Mouse (Mus musculus): ENCODE data around the gene Zfp941.
A peak's percentile ranks its signal among the peaks of the same experiment; 100 is the strongest.

Zfp941 gene

DNA sequence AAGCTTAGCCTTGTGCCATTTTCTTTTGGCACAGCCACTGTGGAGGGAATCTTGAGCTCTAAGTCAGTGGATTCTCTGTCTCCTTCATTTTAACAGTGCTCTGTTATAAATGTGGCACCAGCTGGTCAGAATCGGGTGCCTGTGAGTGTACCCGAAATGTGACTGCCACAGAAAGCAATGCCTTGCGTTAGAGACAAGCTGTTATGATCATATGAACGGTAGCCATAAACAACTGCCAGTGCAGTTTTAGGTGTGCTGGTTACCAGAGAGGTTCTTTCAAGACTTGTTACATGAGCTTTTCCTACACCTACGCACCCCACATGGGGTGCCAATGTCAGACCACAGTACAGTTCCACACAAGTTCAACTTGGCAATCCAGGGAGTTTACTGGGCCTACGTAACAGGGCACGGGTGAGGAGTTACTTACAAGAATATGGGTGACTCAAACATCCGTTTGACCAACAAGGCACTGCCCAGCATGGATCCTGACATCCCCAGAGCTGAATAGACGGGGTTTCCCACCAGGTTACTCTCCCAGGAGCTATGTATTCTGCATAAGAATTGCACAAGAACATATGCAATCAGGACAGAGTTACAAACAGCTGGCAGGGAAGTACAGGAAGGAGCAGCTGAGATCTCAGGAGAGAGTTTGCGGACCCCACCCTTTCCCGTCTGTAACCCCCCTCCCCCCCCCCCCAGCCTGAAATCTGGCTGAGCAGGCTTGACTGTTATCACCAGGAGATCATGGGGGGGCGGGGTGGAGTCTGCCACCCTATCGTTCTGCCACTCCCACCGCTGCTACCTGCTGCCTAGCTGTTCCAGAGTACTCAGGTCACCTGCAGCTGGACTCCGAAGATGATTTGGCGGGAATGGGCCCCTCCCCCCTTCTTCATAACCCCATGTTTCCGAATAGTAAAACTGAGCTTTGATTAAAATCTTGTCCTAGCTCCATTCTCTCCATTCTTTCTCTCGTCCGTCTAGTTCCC is 19.1 kb upstream of the Zfp941 start:
- no peak for DNase-seq (ENCODE audit: low spot score in 2 of 2)

DNA sequence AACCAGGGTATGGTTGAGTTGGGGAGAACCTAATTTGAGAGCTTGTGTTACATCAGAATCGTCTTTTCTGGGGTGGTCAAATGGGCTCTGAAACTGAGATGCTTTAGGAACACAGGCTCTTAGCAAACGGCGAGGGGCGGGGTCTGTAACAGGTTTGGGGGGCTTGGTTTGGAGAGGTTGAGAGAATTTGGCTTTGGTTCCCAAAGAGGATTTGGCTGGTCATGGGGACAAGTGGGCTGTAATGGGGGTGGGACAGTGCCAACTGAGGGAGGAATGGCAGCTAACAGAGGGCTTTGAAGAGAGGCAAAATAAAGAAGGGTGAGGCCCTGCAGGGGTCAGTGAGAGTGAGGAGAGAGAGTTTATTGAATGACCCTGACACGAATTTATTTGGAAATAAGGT is 17.6 kb upstream of the Zfp941 start:
- no peak for DNase-seq (ENCODE audit: low spot score in 2 of 2)

DNA sequence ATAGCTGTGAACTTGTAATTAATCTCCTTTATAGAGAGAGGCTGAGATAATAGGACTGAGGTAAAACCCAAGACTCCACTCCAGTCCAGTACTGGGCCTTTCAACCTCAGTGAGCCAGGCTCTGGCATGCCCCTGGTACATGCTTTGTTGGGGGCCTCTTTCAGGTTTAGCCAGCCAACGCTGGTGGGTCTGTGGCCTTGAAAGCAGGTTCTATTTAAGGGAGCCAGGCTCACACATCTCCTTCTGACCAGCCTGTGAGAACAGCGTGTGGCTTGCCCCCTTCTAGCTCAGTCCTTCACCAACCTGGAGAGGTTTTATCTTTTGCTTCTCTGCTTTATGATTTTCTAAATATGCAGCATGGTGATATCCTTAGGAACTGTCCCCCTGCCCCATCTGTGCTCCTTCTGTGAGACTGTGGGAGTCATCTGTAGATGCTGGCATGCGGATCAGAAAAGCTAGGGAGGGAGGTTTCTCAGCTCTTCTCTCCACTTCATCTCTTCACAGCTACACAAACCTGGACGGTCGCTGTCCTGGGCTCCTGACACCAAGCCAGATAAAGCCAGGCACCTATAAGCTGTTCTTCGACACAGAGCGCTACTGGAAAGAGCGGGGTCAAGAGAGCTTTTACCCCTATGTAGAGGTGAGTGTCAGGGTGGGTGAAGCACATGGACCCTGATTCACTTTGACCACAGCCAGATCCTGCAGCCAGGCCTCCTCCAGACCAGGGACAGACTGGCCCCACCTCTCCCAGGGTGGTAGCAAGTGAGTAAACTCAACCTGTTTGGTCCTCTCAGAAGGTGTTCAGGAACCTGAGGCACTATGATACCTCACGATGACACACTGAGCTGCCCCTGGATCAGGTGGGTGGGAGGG is 14.5 kb upstream of the Zfp941 start:
- peak; percentile 40 to 74 for DNase-seq (ENCODE audit: low spot score in 2 of 2)

DNA sequence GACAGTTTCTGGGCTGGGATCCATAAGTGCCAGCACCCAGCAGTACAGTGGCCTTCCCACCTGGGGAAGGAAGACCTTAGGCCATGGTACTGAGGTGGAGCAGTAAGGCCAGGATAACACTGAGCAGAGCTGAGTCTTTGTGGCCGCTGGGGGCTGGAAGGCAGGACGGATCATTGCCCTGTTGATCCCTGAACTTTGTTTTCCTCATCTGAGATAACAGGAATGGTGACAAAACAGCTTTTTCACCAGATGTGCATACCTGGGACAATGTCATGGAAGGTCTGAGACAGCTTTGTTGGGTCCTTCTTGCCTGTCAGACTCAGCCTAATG is 13.7 kb upstream of the Zfp941 start:
- DNase-seq (ENCODE audit: low spot score in 2 of 2), result no peak

DNA sequence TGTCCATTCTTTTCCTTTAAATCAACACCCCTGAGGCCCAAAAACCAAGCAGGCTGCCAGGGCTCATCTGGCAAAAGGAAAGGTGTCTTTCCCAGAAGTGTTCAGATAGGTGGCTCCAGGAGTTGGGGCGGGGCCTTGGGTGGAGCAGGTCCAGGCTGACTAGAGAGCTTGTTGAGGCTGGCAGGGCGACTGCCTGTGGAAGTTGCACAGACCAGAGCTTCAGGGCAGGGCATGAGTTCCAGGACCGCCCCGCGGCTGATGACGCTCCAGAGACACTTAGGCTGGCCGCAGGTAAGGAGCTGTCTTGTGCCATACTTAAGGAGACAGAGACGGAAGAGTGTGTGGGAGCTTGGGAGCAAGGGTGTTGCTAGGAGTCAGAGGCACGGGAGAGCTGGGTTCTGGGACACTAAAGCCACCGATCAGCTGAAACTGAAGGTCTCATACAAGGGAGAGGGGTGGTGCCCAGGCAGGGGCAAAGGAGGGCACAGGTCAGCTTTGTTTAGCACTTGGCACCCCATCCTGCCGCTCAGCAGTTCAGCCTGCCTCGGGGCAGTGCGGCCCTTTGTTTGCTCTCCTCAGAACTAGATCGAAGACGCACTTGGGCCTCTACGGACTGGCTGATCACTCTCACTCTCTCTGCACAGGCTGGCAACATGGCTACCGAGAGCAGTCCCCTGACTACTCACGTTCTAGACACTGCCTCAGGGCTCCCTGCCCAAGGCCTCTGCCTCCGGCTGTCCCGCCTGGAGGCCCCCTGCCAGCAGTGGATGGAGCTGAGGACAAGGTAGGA is 13.2 kb upstream of the Zfp941 start, which contains the start of gene Urah:
Gene Urah, plus strand, starts transcription at position 51 of the 790 bp plus-strand sequence.
- no peak for DNase-seq (ENCODE audit: low spot score in 2 of 2)

DNA sequence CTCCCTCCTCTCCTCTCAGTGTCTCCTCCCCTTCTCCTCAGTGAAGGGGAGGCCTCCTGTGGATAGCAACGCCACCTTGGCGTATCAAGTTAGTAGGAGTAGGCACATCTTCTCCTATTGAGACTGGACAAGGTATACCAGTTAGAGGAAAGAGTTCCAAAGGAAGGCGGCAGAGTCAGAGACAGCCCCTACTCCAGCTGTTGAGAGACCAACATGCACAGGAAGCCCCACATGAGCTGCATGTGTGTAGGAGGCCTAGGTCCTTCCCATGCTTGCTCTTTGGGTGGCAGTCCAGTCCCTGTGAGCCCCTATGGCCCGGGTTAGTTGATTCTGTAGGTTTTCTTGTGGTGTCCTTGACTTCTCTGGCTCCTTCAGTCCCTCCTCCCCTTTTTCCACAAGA is 11.4 kb upstream of the Zfp941 start:
- no peak for DNase-seq (ENCODE audit: low spot score in 2 of 2)

DNA sequence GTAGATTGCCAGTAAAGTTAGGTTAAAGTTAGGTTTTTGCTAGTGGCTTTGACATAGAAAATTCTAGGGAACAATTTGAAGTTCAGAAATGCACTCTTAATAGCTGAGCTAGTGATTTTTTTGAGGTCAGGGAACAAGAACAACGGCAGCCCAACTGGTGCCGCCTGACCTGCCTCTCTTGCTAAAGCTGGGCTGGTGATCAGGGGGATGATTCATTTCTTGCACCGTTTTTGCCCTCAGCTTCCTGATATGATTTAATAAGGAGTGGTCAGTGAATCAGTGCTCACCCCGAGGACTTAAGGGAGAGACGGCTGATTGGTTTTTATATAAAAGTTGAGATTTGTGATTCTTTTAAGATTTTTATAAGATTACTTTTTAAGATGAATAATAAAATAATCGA is 9.5 kb upstream of the Zfp941 start:
- no peak for DNase-seq (ENCODE audit: low spot score in 2 of 2)

DNA sequence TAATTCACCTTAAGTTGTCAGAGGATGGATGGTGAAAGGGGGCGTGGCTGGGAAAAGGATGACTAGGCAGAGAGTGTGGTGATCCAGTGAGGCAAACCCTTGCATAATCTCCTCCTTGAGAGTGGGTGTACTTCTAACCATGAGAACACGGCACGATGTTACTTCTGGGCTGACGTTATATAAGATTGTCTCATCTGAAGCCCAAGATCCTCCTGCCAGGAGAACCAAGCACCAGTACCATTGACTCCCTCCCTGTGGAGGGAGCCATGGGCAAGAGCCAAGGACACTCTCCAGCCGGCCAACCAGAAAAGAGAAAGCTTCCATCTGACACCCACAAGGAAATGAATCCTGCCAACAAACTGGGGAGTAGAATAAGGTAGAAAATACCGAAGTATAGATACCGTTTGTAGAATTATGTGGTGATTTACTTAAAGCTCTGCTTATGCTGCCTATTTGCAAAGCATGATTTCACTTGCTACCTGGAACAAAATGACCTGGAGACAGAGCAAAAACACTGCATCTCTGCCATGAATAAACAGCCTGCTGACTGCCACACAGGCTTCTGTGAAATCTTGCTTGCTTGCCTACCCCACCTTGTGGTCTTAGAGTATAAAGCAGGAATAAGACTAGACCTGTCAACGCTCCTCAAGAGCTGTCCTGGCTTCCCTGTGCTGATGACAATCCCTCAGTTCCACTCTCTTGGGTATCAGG is 6.3 kb upstream of the Zfp941 start:
- DNase-seq (ENCODE audit: low spot score in 2 of 2), result peak; percentile 65 to 78

DNA sequence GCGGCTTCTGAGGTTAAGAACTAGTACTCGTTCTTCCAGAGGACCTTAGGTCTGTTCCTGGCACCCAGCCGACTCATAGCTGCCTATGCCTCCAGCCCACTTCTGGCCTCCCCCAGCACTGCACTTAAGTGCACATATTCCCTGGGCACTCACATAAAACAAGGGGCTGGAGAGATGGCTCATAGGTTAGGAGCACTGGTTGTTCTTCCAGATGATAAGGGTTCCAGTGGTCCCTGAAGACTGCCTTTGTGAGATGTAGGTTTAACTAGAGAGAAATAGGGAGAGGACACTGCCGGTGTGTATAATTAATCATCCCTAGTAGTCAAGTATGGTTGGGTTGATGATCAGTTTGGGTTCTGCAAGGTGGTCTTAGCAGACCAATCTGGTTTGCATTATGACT is 753 bp upstream of the Zfp941 start:
- no peak for DNase-seq (ENCODE audit: low spot score in 2 of 2)

DNA sequence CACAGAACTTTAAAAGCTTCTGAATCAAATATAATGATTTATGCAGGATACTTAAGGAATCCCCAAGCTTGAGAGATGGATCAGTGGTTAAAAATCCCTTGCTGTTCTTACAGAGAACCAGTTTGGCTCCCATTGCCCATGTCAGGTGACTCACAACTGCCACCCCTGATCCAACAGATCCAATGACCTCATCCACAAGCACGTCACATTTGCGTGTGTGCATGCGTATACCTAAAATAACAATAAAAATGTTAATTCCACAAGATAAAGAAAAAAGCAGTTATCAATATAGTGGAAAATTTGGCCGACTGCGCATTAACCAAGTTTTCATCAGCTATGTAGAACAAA is 699 bp downstream of the Zfp941 start:
- no peak for DNase-seq (ENCODE audit: low spot score in 2 of 2)

DNA sequence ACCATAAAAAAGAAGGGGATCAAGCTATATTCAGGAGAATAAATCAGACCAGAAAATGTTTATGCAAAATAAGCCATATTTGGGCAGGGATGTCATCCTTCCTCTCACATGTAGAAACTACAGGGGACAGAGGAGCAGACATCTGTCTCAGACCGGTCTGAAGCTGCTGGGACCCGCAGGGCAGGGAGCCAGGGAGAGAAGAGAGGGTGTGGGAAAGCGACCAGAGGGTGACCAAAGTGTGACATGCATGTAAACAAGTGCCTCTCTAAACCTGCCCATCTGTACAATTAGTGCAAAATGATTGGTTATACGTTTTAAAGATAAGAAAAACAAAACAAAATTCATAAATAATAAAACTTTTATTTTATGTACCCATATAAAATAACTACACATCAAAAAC is 1.8 kb downstream of the Zfp941 start:
- no peak for DNase-seq (ENCODE audit: low spot score in 2 of 2)

DNA sequence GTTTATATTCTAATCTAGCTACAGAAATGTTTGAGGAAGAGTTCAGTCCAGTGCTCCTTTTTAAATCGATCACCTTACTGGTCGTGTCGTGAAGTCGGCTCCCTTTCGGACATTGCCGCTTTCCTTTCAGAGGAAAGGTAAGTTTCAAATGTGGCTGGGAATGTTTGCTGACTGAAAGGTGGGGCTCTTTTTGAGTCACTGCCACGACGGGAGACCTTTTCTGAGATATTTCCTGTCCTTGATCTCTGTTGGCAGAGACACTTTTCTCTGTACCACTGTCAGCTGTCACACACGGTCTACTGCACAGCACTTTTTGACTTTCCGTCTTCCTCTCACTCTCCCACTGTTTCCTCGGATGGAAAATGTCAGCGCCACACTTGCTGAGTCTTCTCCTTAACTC is 9.1 kb downstream of the Zfp941 start:
- no peak for DNase-seq (ENCODE audit: low spot score in 2 of 2)

DNA sequence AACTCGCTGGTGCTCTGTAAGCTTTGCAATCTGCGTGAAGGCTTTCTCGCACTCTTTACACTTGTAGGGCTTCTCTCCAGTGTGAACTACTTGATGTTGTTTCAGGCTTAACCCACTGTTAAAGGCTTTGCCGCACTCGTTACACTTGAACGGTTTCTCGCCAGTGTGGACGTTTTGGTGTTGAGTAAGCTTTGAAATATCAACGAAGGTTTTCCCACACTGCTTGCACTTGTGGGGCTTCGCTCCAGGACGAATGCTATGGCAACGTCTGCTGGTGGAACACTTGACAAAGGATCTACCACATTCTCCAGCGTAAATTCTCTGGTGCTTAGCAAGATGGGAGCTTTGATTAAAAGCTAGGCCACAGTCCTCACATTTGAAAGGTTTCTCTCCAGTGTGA is 10.3 kb downstream of the Zfp941 start:
- peak in 1 of 2 experiments; percentile 51 for DNase-seq (ENCODE audit: low spot score in 2 of 2)

DNA sequence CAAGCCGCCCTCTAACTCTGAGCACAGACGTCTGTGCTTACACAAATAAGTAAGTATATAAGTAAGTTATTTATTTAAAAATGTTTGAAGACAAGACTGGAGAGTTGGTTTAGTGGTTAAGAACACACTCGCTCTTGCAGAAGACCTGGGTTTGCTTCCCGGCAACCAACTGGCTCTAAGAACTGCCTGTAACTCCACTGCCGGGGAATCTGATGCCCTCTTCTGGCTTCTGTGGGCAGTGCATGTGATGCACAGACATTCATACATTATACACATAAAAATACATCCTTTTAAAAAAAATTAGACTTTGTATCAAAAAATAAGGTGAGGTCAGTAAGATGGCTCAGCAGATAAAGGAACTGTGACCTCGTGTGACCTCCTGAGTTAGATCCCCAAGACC is 11.5 kb downstream of the Zfp941 start:
- no peak for DNase-seq (ENCODE audit: low spot score in 2 of 2)

DNA sequence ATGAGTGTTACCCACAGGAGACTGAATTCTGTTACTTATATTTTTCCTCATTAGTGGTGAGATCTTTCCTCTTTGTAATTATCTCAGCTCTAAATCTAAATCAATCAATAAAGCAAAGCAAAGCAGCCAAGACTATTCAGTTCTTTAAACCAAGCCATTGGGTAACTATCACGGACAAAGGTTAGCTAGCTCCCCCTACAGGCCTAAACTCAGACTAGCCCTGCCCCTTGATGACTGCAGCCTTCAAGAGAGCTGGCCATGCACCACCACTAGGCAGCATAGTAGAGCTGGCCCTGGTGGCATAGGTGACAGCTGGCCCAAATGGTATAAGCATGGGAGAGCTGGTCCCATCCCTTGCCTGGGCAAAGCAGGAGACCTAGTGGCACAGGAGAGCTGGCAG is 16.3 kb downstream of the Zfp941 start:
- DNase-seq (ENCODE audit: low spot score in 2 of 2), result peak; percentile 51 to 75

DNA sequence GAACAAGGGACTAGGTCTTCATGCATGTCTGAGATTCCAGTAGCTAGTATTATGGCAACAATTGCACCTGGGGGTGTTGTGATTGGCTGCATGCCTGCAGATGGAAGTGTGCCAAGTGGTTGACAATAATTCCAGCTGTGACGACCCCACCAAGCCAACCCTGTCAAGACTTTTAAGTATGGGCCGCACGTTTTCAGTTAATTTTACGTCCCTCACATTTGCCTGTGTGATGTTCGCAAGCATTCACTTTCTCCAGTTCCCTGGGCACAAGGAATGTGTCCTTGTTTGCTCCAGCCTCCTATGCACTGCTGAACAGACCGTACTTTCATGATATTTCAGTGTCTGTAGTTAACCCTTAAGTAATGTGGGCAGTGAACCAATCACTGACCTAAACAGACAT is 19.3 kb downstream of the Zfp941 start:
- DNase-seq (ENCODE audit: low spot score in 2 of 2), result no peak

DNA sequence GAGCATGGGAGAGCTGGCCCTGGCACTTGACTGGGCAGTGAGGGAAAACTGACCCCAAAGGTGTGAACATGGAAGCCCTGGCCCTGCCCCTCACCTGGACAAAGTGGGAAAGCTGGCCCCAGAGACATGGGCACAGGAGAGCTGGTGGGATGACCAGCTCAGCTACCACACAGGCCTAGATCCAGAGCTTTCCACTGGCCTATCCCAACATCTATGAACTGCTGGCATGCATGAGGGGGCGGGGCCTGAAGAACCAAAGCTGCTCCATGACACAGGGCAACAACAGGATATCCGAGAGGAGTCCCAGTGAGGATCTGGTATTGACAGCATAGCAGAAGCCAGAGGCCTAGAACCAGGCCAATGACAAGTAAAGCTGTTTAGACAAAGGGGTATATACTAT is 23.8 kb downstream of the Zfp941 start:
- no peak for DNase-seq (ENCODE audit: low spot score in 2 of 2)

DNA sequence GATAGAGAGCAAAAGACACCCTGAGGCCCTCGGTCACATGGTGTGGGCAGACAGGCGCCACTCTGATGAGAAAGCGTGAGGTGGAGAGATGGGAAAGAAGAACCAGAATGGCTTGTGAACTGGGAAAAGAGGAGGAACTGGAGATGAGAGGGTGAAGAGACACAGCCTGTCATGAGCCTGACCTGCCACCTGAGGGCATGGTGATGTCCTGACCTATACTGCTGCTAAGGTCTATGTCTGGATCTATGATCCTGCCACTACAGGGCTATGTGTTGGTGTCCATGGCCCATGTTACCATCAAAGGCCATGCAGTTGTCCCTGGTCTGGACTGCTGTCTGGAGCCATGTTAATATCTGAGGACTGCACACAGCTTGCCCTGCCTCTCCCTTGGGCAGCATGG is 24.4 kb downstream of the Zfp941 start:
- no peak for DNase-seq (ENCODE audit: low spot score in 2 of 2)

DNA sequence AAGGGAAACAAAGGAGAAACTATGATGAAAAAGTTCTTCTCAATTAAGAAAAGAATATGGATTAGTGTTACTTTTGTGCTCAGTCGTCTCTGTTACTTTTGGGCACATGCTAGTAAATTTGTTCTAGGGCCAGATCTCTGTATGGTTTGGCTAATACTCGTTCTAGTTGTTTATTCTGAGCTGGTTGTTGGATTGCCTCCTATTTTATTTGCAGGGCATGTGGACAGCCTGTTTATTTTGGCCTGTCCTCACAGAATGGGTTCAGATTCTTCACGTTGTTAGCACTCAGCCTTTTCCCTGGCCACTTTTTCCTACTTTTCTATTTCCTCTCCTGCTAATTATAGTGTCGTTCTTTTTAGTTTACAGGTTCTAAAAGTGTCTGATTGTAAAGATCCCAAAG is 28.4 kb downstream of the Zfp941 start:
- DNase-seq (ENCODE audit: low spot score in 2 of 2), result no peak

DNA sequence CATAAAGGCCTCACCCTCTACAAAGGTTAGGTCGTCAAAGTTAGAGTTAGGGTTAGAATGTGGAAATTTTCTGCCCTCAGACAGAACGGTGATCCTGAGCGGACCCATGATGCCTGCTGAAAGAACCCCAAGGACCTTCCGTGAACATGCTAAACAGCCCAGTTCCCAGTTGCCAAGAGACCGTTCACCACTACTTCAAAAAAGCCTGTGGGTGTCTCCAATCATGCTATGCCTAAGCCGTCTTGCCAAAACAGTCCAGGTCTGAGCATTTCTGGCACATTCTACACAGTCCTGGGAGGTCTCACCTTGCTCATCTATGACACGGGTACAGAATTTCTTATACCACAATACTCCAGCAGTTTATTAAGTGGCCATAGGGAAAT is 33.9 kb downstream of the Zfp941 start:
- no peak for DNase-seq (ENCODE audit: low spot score in 2 of 2)

DNA sequence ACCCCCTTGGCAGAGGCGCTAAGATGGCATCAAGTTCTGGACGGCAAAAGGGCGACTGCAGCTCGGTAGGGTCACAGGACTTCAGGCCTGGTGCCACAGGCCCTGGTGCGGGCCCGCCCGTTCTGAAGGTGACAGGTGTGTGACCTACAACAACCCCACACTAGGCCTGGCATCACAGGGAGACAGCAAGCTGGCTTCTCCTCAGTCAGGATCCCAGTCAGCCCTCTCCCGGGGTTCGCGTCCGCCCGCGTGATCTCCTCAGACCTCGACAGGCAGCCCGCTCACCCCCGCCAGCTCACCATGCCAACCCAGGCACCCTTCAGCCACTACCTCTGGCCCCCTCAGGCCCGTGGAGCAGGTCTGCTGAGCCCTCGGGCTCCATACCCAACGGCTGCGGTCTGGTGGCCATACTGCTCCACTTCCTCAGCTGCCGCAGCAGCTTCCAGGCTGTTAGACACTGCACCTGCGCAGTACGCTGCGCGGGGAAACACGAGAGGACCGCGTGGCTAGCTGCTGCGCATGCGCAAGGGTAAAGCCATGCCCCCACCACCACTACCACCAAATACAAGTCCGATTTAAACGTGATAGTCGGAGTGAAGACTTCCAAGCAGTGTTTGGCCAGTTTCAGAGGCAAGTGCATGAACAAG is 34.4 kb downstream of the Zfp941 start, which contains the start of gene Syce1:
Gene Syce1, minus strand, starts transcription at position 447 of the 647 bp plus-strand sequence.
- DNase-seq (ENCODE audit: low spot score in 2 of 2), result no peak
